Mouse (Mus musculus) adrenal gland, postnatal 4 days (tissue): Measurements from ENCODE around the gene Elmod3. TPM values are rescaled to one million over a fixed set of nuclear protein-coding genes. Genes with fewer than 3 reads are reported as not detected.
A peak's percentile ranks its signal among the peaks of the same experiment; 100 is the strongest.

Source experiments
- DNase-seq, 2 experiments: peaks; one replicate each; pipeline ENCODE4 v3.0.0; 2021 to 2022; ENCODE audit warnings: low spot score in 2 of 2, mixed read lengths in 2 of 2
- long read RNA-seq, 2 experiments: library from polyadenylated mRNA; stranded (forward); transcript quantifications; one replicate each; pipeline ENCODE4 v2.0.0; 2021
- total RNA-seq, 2 experiments: library from RNA; stranded (reverse); gene quantifications; 2 replicates each; pipeline ENCODE4 v1.2.3; 2021

Elmod3 gene
- 10 to 100 TPM; 14.2 to 16.8 TPM for total RNA-seq
- long read RNA-seq, experiment 1, partial matches to known transcripts, result 3 of 10 reads
- long read RNA-seq, experiment 1, other reads (novel, unspliced or antisense), result 3 of 10 reads
- long read RNA-seq, experiment 2, transcript Elmod3-201 (12 exons, 2,122 nt), result major isoform, 7 of 17 reads
- long read RNA-seq, experiment 2, partial matches to known transcripts, result 4 of 17 reads
- long read RNA-seq, experiment 2, other reads (novel, unspliced or antisense), result 6 of 17 reads

GRCm38 (mm10) chr6:72597956-72598753 is at the start of gene Elmod3, which contains the start of gene Retsat:
TSS of gene Elmod3 (minus strand) at chr6:72598413.
TSS of gene Retsat (plus strand) at chr6:72598475.
- peak; percentile 82 to 89 for DNase-seq

- peak in 1 of 2 experiments; percentile 50 for DNase-seq
Observed at GRCm38 (mm10) chr6:72647383-72647820, 49.2 kb upstream of the Elmod3 start.

GRCm38 (mm10) chr6:72645364-72645763 is 47.2 kb upstream of the Elmod3 start:
- no peak for DNase-seq

DNA sequence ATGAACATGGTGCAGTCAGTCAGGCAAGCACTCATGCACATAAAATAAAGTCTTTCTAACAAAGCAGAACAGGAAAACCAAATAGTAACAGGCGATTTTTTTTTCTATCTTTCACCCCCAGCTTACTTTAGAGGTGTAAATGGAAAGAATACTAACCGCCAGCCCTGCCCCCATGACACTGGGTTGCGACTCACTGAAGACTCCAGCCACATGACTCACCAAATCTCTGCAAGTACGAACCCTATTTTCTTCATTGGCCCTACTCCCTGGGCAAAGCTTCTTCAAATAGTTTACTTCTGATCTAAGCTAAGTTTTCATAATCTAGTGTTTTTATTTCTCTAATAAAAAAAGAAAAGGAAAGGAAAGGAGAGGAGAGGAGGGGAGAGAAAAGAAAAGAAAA is 46.4 kb upstream of the Elmod3 start:
- no peak for DNase-seq

- DNase-seq, result no peak
Observed at GRCm38 (mm10) chr6:72641218-72641954, 43.2 kb upstream of the Elmod3 start.

DNA sequence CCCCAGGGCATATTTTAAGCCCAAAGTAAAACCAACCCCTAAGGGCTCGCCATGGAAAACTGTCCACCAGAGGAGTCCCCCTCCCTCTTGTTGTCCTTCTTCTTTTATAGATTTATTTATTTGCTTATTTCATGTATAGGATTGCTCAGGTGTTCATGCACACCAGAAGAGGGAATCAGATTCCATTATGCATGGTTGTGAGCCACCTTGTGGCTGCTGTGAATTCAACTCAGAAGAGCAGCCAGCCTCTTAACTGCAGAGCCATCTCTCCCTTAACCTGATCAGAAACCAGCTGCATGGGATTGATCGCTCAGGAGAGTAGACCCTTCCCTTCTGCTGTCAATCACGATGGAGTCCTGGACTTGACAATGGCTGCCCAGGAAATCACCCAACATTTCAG is 38.7 kb upstream of the Elmod3 start:
- no peak for DNase-seq

GRCm38 (mm10) chr6:72635760-72636431 is 37.7 kb upstream of the Elmod3 start:
- no peak for DNase-seq

DNA sequence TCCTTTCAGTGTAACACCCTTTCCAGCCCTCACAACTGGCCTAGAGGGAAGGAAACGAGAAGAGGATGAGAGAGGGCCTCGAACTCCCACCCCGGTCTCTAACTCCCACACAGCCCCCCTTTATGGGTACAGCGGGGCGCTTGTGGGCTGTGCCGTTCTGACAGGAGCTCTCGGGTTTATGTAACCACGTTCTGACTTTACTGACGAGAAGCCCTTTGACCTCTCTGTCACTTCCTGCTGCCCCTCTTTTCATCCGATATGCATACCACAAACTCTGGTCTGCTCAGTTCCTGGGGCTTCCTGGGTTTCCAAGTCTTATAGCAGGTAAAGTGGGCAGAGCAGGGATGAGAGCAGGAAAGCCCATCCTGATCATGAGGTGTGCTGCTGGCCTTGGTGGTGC is 36.1 kb upstream of the Elmod3 start:
- DNase-seq, result no peak

DNA sequence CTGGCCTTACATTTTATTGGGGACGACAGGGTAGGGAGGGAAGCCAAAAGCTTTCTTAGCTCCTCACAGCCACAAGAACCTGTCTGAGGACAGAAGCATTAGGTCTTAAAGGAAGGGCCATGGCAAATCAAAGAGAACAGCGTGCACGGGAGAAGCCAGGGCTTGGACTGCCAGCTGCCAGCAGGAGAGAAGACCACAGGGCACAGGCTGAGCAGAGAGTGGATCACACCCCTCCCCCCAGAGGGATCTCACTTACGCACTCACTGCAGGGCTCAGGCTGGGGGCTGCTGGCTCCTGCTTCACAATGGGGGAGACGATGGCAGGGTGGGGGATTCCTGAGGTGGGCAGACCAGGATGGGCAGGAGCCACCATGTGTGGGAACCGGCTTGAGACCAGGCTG is 33.5 kb upstream of the Elmod3 start:
- no peak for DNase-seq

- DNase-seq, result no peak
Observed at GRCm38 (mm10) chr6:72630961-72631360, 32.7 kb upstream of the Elmod3 start.

DNA sequence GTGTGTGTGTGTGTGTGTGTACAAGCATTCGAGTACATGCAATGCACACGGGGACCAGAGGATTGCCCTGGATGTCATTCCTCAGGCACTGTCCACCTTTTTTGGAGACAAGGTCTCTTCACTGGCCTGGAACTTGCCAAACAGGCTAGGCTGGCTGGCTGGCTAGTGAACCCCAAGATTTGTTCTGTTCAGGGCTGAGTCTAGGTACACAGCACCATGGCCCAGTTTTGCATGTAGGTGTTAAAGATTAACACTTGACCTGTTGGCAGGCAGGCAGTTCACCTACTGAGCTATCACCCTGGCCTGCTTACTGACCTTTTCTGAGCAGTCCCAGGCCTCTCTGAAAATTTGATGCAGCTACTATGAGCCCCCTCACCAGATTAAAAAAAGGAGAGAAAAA is 32.2 kb upstream of the Elmod3 start:
- DNase-seq, result no peak

GRCm38 (mm10) chr6:72627276-72627675 is 29.1 kb upstream of the Elmod3 start:
- DNase-seq, result no peak

DNA sequence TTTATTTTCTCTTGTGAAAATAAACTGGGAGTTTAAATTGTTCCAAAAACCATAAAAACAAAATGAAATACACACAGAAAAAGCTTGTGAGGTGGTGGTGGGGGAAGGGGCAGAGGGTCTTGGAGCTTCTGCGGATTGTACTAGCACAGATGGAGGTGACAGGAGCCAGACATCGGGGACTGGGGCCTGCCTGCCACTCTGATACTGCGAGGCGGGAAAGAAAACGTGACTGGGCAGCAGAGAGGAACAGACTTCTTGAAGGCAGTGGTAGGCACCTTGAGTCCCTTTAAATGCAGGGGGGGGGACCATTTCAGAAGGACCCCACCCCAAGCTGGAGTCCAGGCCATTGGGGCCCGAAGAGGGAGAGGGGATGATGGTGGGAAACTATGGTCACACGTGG is 28.2 kb upstream of the Elmod3 start:
- DNase-seq, result no peak

- no peak for DNase-seq
Observed at GRCm38 (mm10) chr6:72623661-72624402, 25.6 kb upstream of the Elmod3 start.

DNA sequence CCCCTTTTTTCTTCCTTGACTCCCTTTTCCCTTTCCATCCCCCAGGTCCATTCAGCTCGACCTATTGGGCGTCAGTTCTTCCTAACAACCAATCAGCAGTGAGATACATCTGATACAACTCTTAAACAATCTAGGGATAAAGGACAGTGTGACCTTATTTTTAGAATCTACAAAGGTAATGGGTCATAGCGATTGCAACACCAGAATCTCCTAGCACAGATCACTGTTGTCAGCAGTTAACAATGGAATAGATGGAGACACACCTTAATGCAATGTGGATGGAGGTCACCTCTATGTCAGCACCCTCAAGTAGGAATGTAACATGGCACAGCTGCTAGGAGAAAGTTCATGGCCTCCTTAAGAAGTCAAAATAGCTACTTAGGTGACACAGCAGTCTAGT is 24.7 kb upstream of the Elmod3 start:
- no peak for DNase-seq

DNA sequence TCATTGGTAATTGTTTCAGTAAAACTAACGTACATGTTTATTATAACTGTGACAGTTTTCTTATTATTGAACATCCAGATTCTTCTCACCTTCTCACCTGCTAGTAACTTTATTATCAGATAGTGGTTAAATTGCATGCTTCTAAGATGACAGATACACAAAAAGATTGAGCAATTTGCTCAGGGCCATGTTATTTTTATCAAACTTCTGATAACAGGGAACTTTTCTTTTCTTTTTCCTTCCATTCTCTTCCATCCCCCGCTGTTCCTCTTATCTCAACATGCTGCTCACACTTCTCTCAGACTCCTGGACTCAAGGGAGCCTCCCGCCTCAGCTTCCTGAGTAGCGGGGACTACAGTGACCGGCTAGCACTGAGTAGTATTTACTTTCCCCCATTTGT is 22.7 kb upstream of the Elmod3 start:
- no peak for DNase-seq

- DNase-seq, result no peak
Observed at GRCm38 (mm10) chr6:72619734-72620532, 21.7 kb upstream of the Elmod3 start.

DNA sequence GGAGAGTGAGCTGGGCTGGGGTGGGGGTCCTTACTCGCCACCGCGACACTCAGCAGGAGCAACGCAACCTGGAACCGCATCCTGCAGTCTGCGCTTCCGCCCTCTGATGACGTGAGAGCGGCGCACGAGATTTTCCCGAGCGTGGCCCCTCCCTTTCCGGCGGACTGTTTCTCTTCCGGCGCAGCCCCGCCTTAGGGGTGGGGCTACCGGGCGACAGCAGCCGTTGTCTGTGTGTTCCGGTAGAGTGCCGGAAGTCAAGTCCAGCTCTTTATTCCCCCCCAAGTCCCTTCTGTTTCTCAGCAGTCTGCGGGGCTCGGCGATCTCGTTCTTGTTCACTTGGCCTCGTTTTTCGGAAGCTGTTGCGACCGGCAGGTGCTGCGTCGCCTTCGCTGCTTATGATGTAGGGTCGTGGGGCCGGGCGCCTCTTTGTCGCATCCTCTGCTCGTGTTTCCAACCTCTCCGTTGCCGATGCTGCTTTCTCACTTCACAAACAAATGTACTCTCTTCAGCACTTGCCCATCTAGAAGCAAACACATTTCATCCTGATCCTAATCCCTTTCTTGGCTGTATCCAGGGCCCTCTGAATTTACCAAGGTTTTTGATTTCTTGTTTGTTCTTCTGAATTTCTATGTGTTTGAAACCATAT is 18.6 kb upstream of the Elmod3 start, which contains the start of gene Tgoln1:
Gene Tgoln1 (minus strand): TSS at position 358 of the 646 bp plus-strand sequence.
- DNase-seq, result peak; percentile 82 to 84
